Mouse (Mus musculus) limb, embryonic 11.5 days (tissue): ENCODE results near the gene Bola1. TPM values are rescaled to one million over a fixed set of nuclear protein-coding genes. Genes with fewer than 3 reads are reported as not detected.

Source experiments
- microRNA-seq: library from miRNA; unstranded; fragments of <30 nt; microRNA quantifications from one replicate; pipeline ENCODE4, GENCODE M21; 2016
- polyA plus RNA-seq: library from polyadenylated mRNA; unstranded; fragments of >200 nt; fragmentation: Nextera tagmentation; extraction: Ambion mirVana; gene quantifications from 2 replicates; pipeline ENCODE4 v1.2.1, GENCODE M21; 2014

Bola1 gene
- polyA plus RNA-seq, 1 experiment from 2014 or later, result 68.9 TPM

Small RNA genes lying within 50 kb of the gene (microRNA-seq; reads per million reads assigned to microRNA genes)
- gene Gm44492 (not detected), gene Gm47311 (not detected), gene Gm47313 (not detected)

Other genes with a start within 250 kb of the Bola1 start
- 78.3 and 82.7 TPM in 2 replicates for gene Plekho1, start 223.7 kb downstream of the Bola1 start, polyA plus RNA-seq
- 19.5 and 22.7 TPM in 2 replicates for gene Vps45, start 161.2 kb downstream of the Bola1 start, polyA plus RNA-seq
- gene Otud7b, start 115.2 kb downstream of the Bola1 start, polyA plus RNA-seq, result 9.7 and 14.2 TPM in 2 replicates
- 22.7 and 24.9 TPM in 2 replicates for gene Mtmr11, start 57.7 kb downstream of the Bola1 start, polyA plus RNA-seq
- gene Sf3b4, start 47.4 kb downstream of the Bola1 start, polyA plus RNA-seq, result 259 and 264 TPM in 2 replicates
- 2.7 and 3.9 TPM in 2 replicates for gene Sv2a, start 38.6 kb downstream of the Bola1 start, polyA plus RNA-seq
- gene Hist2h2ab, start 156 bp upstream of the Bola1 start, polyA plus RNA-seq, result 1.6 TPM in 1 of 2 replicates, not detected in the other
- gene Hist2h2ac, start 1.2 kb upstream of the Bola1 start, polyA plus RNA-seq, result 12.6 and 13.5 TPM in 2 replicates
- 7.2 and 7.6 TPM in 2 replicates for gene Hist2h2be, start 1.4 kb upstream of the Bola1 start, polyA plus RNA-seq
- 9.2 and 10.6 TPM in 2 replicates for gene Hist2h3c2, start 19.4 kb upstream of the Bola1 start, polyA plus RNA-seq
- 28.8 and 40.7 TPM in 2 replicates for gene Hist2h2aa2, start 20.6 kb upstream of the Bola1 start, polyA plus RNA-seq
- gene Hist2h2aa1, start 25.8 kb upstream of the Bola1 start, polyA plus RNA-seq, result 14.6 and 15.5 TPM in 2 replicates
- 0.28 TPM in 1 of 2 replicates, not detected in the other for gene Hist2h3c1, start 27.0 kb upstream of the Bola1 start, polyA plus RNA-seq
- 5.4 and 5.7 TPM in 2 replicates for gene Hist2h4, start 43.6 kb upstream of the Bola1 start, polyA plus RNA-seq
- 73.6 and 75.8 TPM in 2 replicates for gene Hist2h3b, start 48.9 kb upstream of the Bola1 start, polyA plus RNA-seq
- 22.3 and 24.0 TPM in 2 replicates for gene Hist2h2bb, start 50.0 kb upstream of the Bola1 start, polyA plus RNA-seq
- gene Fcgr1, start 74.3 kb upstream of the Bola1 start, polyA plus RNA-seq, result 0.67 and 0.88 TPM in 2 replicates
- gene BC107364, start 232.6 kb upstream of the Bola1 start, polyA plus RNA-seq, result not detected in 2 replicates